Comparison of ENCODE assay signal across 13 mouse cellular contexts in the genomic region with DNA sequence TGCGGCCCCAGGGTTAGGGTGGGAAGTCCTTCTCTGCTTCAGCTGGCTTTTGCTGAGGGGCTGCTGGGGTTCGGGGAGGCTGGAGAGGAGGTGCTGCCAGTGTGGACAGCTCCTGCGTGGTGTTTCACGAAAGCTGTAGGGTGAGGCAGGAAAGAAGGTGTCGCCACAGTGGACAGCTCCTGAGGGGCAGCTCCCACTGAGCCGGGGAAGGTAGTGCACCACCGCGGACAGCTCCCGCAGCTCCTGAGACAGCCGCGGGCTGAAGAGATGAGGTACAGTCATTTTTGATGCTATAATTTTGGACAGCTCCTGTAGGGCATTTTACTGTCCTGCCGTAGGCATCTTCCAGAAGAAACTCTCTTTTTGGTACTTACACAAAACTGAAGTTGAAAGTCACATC. TPM values are rescaled to one million over a fixed set of nuclear protein-coding genes. Genes with fewer than 3 reads are reported as not detected.
A peak's percentile ranks its signal among the peaks of the same experiment; 100 is the strongest.
DNase-seq lines count a peak whose midpoint lies in the region; ATAC-seq and TF ChIP-seq lines count a peak whose summit lies in the region.
"Had no signal": no experiment of that assay in that cellular context is flagged by ENCODE, and none has a peak within 500 bp of the region (broad histone marks: within the 10 kb centered on the region; RNA-seq: fewer than 3 reads in every experiment).

No protein-coding gene starts in this region.

- H3K36me3 ChIP-seq in lung, embryonic 14.5 days (ENCODE audit: insufficient read depth) = no peaks in the 10 kb centered on the region
- no peaks in the 10 kb centered on the region for H3K36me3 ChIP-seq in embryonic facial prominence, embryonic 11.5 days (replicated peaks; ENCODE audit: control insufficient read depth, insufficient read depth, low read depth, low read length)
- no peaks in the 10 kb centered on the region for H3K36me3 ChIP-seq in stomach, embryonic 14.5 days (ENCODE audit: control insufficient read depth, insufficient read depth, low read length)
- no peaks in the 10 kb centered on the region for H3K36me3 ChIP-seq in midbrain, embryonic 11.5 days (ENCODE audit: control insufficient read depth, insufficient read depth, low read length)
- H3K36me3 ChIP-seq: embryonic facial prominence, embryonic 13.5 days had no signal

- ATAC-seq in lung, embryonic 14.5 days (ENCODE audit: insufficient read depth) = peak; percentile 41; the same call in 1 of the 2 replicates
- ATAC-seq in embryonic facial prominence, embryonic 11.5 days (replicated peaks; ENCODE audit: insufficient number of reproducible peaks, low FRiP score, low TSS enrichment, low read depth) = 0 out of 2 replicates have a peak, but pooled peaks have one; percentile 62
- peak; percentile 58; the same call in 1 of the 2 replicates for ATAC-seq in stomach, embryonic 14.5 days (ENCODE audit: insufficient number of reproducible peaks, insufficient read depth, low FRiP score, low read depth)
- no peak for ATAC-seq in midbrain, embryonic 11.5 days (ENCODE audit: low FRiP score)

- DNase-seq in adrenal gland, adult 2 months = peak; percentile 34
- DNase-seq in adrenal gland, adult 18-20 months (ENCODE audit: low spot score in 2 of 2) = no peak
- peak; percentile 70 for DNase-seq in lung, embryonic 14.5 days
- no peak for DNase-seq in lung, postnatal 25 days (ENCODE audit: low spot score)
- DNase-seq in embryonic facial prominence, embryonic 11.5 days (ENCODE audit: low spot score) = peak; percentile 54
- no peak for DNase-seq in natural killer cell, adult 2 months (ENCODE audit: low spot score in 2 of 2)
- no peak for DNase-seq in midbrain, embryonic 11.5 days (ENCODE audit: low spot score, missing footprints)
- DNase-seq: gastrocnemius, postnatal 14 days; kidney, postnatal 14 days; spleen, adult 18-20 months had no signal

- WGBS in lung, embryonic 14.5 days = 20% methylated on average over 12 of the region's 12 CpGs
- WGBS in embryonic facial prominence, embryonic 11.5 days = 48% methylated on average over 11 of the region's 12 CpGs
- WGBS in stomach, embryonic 14.5 days = 22% methylated on average over 12 of the region's 12 CpGs
- WGBS in midbrain, embryonic 11.5 days = 62% methylated on average over 12 of the region's 12 CpGs

- H3K9me3 ChIP-seq in lung, embryonic 14.5 days (ENCODE audit: low read depth, low read length) = no peaks in the 10 kb centered on the region
- no peaks in the 10 kb centered on the region for H3K9me3 ChIP-seq in embryonic facial prominence, embryonic 11.5 days (replicated peaks; ENCODE audit: control insufficient read depth, low read length)
- no peaks in the 10 kb centered on the region for H3K9me3 ChIP-seq in stomach, embryonic 14.5 days (ENCODE audit: control insufficient read depth, low read depth, low read length)
- no peaks in the 10 kb centered on the region for H3K9me3 ChIP-seq in midbrain, embryonic 11.5 days (ENCODE audit: control insufficient read depth, low read length)
- H3K9me3 ChIP-seq: embryonic facial prominence, embryonic 13.5 days had no signal

- no peaks in the 10 kb centered on the region for H3K27me3 ChIP-seq in lung, embryonic 14.5 days (ENCODE audit: insufficient read depth, low read length)
- no peaks in the 10 kb centered on the region for H3K27me3 ChIP-seq in embryonic facial prominence, embryonic 11.5 days (ENCODE audit: control insufficient read depth, insufficient read depth, low read length)
- H3K27me3 ChIP-seq in stomach, embryonic 14.5 days (ENCODE audit: control insufficient read depth, insufficient read depth, low read length) = no peaks in the 10 kb centered on the region
- H3K27me3 ChIP-seq in midbrain, embryonic 11.5 days (ENCODE audit: control insufficient read depth, insufficient read depth, low read length) = no peaks in the 10 kb centered on the region
- H3K27me3 ChIP-seq: embryonic facial prominence, embryonic 13.5 days had no signal

- no peak overlapping the region for H3K4me2 ChIP-seq in lung, embryonic 14.5 days
- no peak overlapping the region for H3K4me2 ChIP-seq in embryonic facial prominence, embryonic 11.5 days (ENCODE audit: low read depth, low read length)
- no peak overlapping the region for H3K4me2 ChIP-seq in stomach, embryonic 14.5 days (replicated peaks; ENCODE audit: low read depth, low read length)
- no peak overlapping the region for H3K4me2 ChIP-seq in midbrain, embryonic 11.5 days
- H3K4me2 ChIP-seq: embryonic facial prominence, embryonic 13.5 days had no signal

- no peak overlapping the region for H3K27ac ChIP-seq in lung, embryonic 14.5 days (ENCODE audit: low read depth)
- no peak overlapping the region for H3K27ac ChIP-seq in embryonic facial prominence, embryonic 11.5 days (replicated peaks; ENCODE audit: low read depth, low read length)
- no peak overlapping the region for H3K27ac ChIP-seq in stomach, embryonic 14.5 days (ENCODE audit: low read length)
- H3K27ac ChIP-seq in midbrain, embryonic 11.5 days (ENCODE audit: low read depth, low read length) = no peak overlapping the region
- H3K27ac ChIP-seq: embryonic facial prominence, embryonic 13.5 days had no signal

- H3K4me1 ChIP-seq in lung, embryonic 14.5 days (ENCODE audit: insufficient read depth) = no peaks in the 10 kb centered on the region
- no peaks in the 10 kb centered on the region for H3K4me1 ChIP-seq in embryonic facial prominence, embryonic 11.5 days (ENCODE audit: control insufficient read depth, insufficient read depth, low read length)
- no peaks in the 10 kb centered on the region for H3K4me1 ChIP-seq in stomach, embryonic 14.5 days (ENCODE audit: control insufficient read depth, insufficient read depth, low read length)
- no peaks in the 10 kb centered on the region for H3K4me1 ChIP-seq in midbrain, embryonic 11.5 days (ENCODE audit: control insufficient read depth, insufficient read depth, low read length)
- H3K4me1 ChIP-seq: embryonic facial prominence, embryonic 13.5 days had no signal

- no peak for TF ChIP-seq CTCF in lung, embryonic 14.5 days (IDR thresholded peaks at IDR 0.05; ENCODE audit: low read depth)

- H3K4me3 ChIP-seq in lung, embryonic 14.5 days (ENCODE audit: low read depth, low read length) = no peak overlapping the region
- no peak overlapping the region for H3K4me3 ChIP-seq in embryonic facial prominence, embryonic 11.5 days (ENCODE audit: low read depth, low read length)
- no peak overlapping the region for H3K4me3 ChIP-seq in stomach, embryonic 14.5 days (ENCODE audit: low read depth, low read length)
- no peak overlapping the region for H3K4me3 ChIP-seq in midbrain, embryonic 11.5 days (ENCODE audit: low read depth, low read length)
- H3K4me3 ChIP-seq: embryonic facial prominence, embryonic 13.5 days had no signal

- no peak overlapping the region for H3K9ac ChIP-seq in lung, embryonic 14.5 days
- no peak overlapping the region for H3K9ac ChIP-seq in embryonic facial prominence, embryonic 11.5 days (replicated peaks; ENCODE audit: low read length)
- no peak overlapping the region for H3K9ac ChIP-seq in stomach, embryonic 14.5 days (replicated peaks; ENCODE audit: low read depth, low read length)
- H3K9ac ChIP-seq in midbrain, embryonic 11.5 days (ENCODE audit: low read length) = no peak overlapping the region
- H3K9ac ChIP-seq: embryonic facial prominence, embryonic 13.5 days had no signal

RNA-seq across cellular contexts. Expression of gene Cxcl10, which starts 9.3 kb away (rescaled TPM):
- total RNA-seq in adrenal gland, adult 2 months (2021) = under 1 TPM; 0.43 to 0.73 TPM
- polyA plus RNA-seq in adrenal gland, adult 2 months (2012; rRNA removed) = 1.7 and 3.6 TPM in 2 replicates
- total RNA-seq in adrenal gland, adult 18-20 months (2021) = under 1 TPM; 0.43 to 0.61 TPM
- not detected in 2 replicates for polyA plus RNA-seq in lung, embryonic 14.5 days (2014; fragmentation: Nextera tagmentation; extraction: Ambion mirVana)
- 0.38 TPM in 1 of 2 replicates, not detected in the other for polyA plus RNA-seq in embryonic facial prominence, embryonic 11.5 days (2014; fragmentation: Nextera tagmentation; extraction: Ambion mirVana)
- 0.54 and 0.94 TPM in 2 replicates for polyA plus RNA-seq in stomach, embryonic 14.5 days (2014; fragmentation: Nextera tagmentation; extraction: Ambion mirVana)
- 0.33 and 0.54 TPM in 2 replicates for polyA plus RNA-seq in midbrain, embryonic 11.5 days (2014; fragmentation: Nextera tagmentation; extraction: Ambion mirVana)
- polyA plus RNA-seq: neural tube, embryonic 11.5 days had no signal

RNA-seq across cellular contexts. Expression of gene Art3, which starts 26.4 kb away (rescaled TPM):
- total RNA-seq in adrenal gland, adult 2 months (2021) = 10 to 100 TPM; 39.2 to 58.2 TPM
- polyA plus RNA-seq in adrenal gland, adult 2 months (2012; rRNA removed) = 2.6 and 3.1 TPM in 2 replicates
- 10 to 100 TPM; 48.5 to 78.3 TPM for total RNA-seq in adrenal gland, adult 18-20 months (2021)
- polyA plus RNA-seq in lung, embryonic 14.5 days (2014; fragmentation: Nextera tagmentation; extraction: Ambion mirVana) = 1.4 and 5.4 TPM in 2 replicates
- 1.4 and 2.6 TPM in 2 replicates for polyA plus RNA-seq in embryonic facial prominence, embryonic 11.5 days (2014; fragmentation: Nextera tagmentation; extraction: Ambion mirVana)
- polyA plus RNA-seq in stomach, embryonic 14.5 days (2014; fragmentation: Nextera tagmentation; extraction: Ambion mirVana) = 1.9 and 4.0 TPM in 2 replicates
- 0.78 and 2.5 TPM in 2 replicates for polyA plus RNA-seq in midbrain, embryonic 11.5 days (2014; fragmentation: Nextera tagmentation; extraction: Ambion mirVana)

RNA-seq across cellular contexts. Expression of gene Cxcl9, which starts 30.2 kb away (rescaled TPM):
- total RNA-seq in adrenal gland, adult 2 months (2021) = 1 to 10 TPM; 2.5 to 2.6 TPM
- 3.7 and 7.2 TPM in 2 replicates for polyA plus RNA-seq in adrenal gland, adult 2 months (2012; rRNA removed)
- total RNA-seq in adrenal gland, adult 18-20 months (2021) = 1 to 10 TPM; 1.3 to 3.4 TPM
- 0.43 TPM in 1 of 2 replicates, not detected in the other for polyA plus RNA-seq in lung, embryonic 14.5 days (2014; fragmentation: Nextera tagmentation; extraction: Ambion mirVana)
- polyA plus RNA-seq in embryonic facial prominence, embryonic 11.5 days (2014; fragmentation: Nextera tagmentation; extraction: Ambion mirVana) = not detected in 2 replicates
- not detected in 2 replicates for polyA plus RNA-seq in stomach, embryonic 14.5 days (2014; fragmentation: Nextera tagmentation; extraction: Ambion mirVana)
- not detected in 2 replicates for polyA plus RNA-seq in midbrain, embryonic 11.5 days (2014; fragmentation: Nextera tagmentation; extraction: Ambion mirVana)
- polyA plus RNA-seq: embryonic facial prominence, embryonic 13.5 days; neural tube, embryonic 11.5 days had no signal

RNA-seq across cellular contexts. Expression of gene Sdad1, which starts 47.8 kb away (rescaled TPM):
- total RNA-seq in adrenal gland, adult 2 months (2021) = 10 to 100 TPM; 25.0 to 39.1 TPM
- 11.2 and 13.2 TPM in 2 replicates for polyA plus RNA-seq in adrenal gland, adult 2 months (2012; rRNA removed)
- total RNA-seq in adrenal gland, adult 18-20 months (2021) = 10 to 100 TPM; 27.9 to 28.3 TPM
- 44.8 and 45.3 TPM in 2 replicates for polyA plus RNA-seq in lung, embryonic 14.5 days (2014; fragmentation: Nextera tagmentation; extraction: Ambion mirVana)
- polyA plus RNA-seq in embryonic facial prominence, embryonic 11.5 days (2014; fragmentation: Nextera tagmentation; extraction: Ambion mirVana) = 39.5 and 41.2 TPM in 2 replicates
- polyA plus RNA-seq in stomach, embryonic 14.5 days (2014; fragmentation: Nextera tagmentation; extraction: Ambion mirVana) = 53.8 and 56.0 TPM in 2 replicates
- polyA plus RNA-seq in midbrain, embryonic 11.5 days (2014; fragmentation: Nextera tagmentation; extraction: Ambion mirVana) = 40.4 and 40.9 TPM in 2 replicates

Comparison
In these comparisons a context has a peak if more than half of its experiments do, and no peak if none do; other contexts are left out.
1. DNase-seq: peak in adrenal gland, adult 2 months (single experiment), lung, embryonic 14.5 days (single experiment) and embryonic facial prominence, embryonic 11.5 days (single experiment); none in adrenal gland, adult 18-20 months (0 of 2), lung, postnatal 25 days (single experiment), natural killer cell, adult 2 months (0 of 2) and midbrain, embryonic 11.5 days (single experiment).